Mouse (Mus musculus): ENCODE results near the gene Bet1l.

Bet1l gene

GRCm38 (mm10) chr7:140833341-140833740 is 24.0 kb downstream of the Bet1l start:
- no peak for DNase-seq (ENCODE audit: low read depth, low spot score)

- no peak for DNase-seq (ENCODE audit: low read depth, low spot score)
These were observed 25.9 kb downstream of the Bet1l start for GRCm38 (mm10) chr7:140831447-140831846.

GRCm38 (mm10) chr7:140828171-140828881 is 29.1 kb downstream of the Bet1l start:
- DNase-seq (ENCODE audit: low read depth, low spot score), result no peak

GRCm38 (mm10) chr7:140822731-140823130 is 34.6 kb downstream of the Bet1l start:
- no peak for DNase-seq (ENCODE audit: low read depth, low spot score)

GRCm38 (mm10) chr7:140821653-140822329 is 35.6 kb downstream of the Bet1l start, which contains the start of gene Zfp941:
Gene Zfp941, minus strand, starts transcription at chr7:140822178.
- DNase-seq (ENCODE audit: low read depth, low spot score), result no peak

GRCm38 (mm10) chr7:140821305-140821652 is 36.1 kb downstream of the Bet1l start:
- DNase-seq (ENCODE audit: low read depth, low spot score), result no peak

GRCm38 (mm10) chr7:140820173-140820572 is 37.2 kb downstream of the Bet1l start:
- no peak for DNase-seq (ENCODE audit: low read depth, low spot score)

- no peak for DNase-seq (ENCODE audit: low read depth, low spot score)
These were observed 44.5 kb downstream of the Bet1l start for GRCm38 (mm10) chr7:140812850-140813249.

GRCm38 (mm10) chr7:140811714-140812113 is 45.7 kb downstream of the Bet1l start:
- DNase-seq (ENCODE audit: low read depth, low spot score), result no peak

- DNase-seq (ENCODE audit: low read depth, low spot score), result no peak
These were observed 46.9 kb downstream of the Bet1l start for GRCm38 (mm10) chr7:140810496-140810895.

- no peak for DNase-seq (ENCODE audit: low read depth, low spot score)
These were observed 51.7 kb downstream of the Bet1l start for GRCm38 (mm10) chr7:140805704-140806103.

Measured in retina, adult 2 months (tissue).